Mouse (Mus musculus) megakaryocyte, embryonic 14.5 days (primary cell): Measurements from ENCODE around the gene Hs3st3b1.

Experiments
- FLI1 ChIP-seq: IDR thresholded peaks from 2 replicates; pipeline ENCODE4 v1.6.1; 2012; ENCODE audit warnings: low read length, inconsistent platforms, mixed read lengths
- GATA1 ChIP-seq: IDR thresholded peaks from 3 replicates; pipeline ENCODE4 v1.6.1; 2012; ENCODE audit warnings: mixed read lengths, low read length, inconsistent platforms, borderline replicate concordance

DNA sequence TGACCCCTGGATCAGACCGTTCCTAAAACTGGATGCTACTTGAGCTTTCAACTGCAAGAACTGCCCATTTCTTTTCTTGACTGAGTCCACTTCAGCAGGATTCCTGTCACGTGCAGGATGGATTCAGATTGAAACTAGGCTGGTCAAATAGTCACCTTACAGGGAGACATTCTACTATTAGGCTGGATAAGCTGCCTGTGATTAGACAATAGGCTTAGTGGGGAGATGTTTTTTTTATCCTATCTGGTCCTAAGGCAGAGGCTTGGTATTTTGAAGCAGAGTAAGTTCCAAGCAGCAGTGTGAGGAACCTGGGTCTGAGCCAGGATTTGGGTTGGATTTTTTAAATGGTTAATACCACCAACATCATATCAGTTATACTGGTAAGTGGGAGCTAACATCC is 31.8 kb upstream of the Hs3st3b1 start:
- TF ChIP-seq GATA1 (no peak), FLI1 (no peak)
